Mouse (Mus musculus): ENCODE results near the gene Rgl1.

GRCm38 (mm10) chr1:152536416-152537018, 229.6 kb downstream of the Rgl1 start:
- TF ChIP-seq CTCF (IDR thresholded peaks at IDR 0.05; ENCODE audit: extremely low read depth, insufficient read length, insufficient replicate concordance, low read depth, low read length) (no peak), POLR2A (IDR thresholded peaks at IDR 0.05; ENCODE audit: low read depth, low read length) (no peak)
